Mouse (Mus musculus): ENCODE data around the gene Net1.

GRCm38 (mm10) chr13:3896032-3896431 lies 22.0 kb downstream of the Net1 start:
- TF ChIP-seq CTCF (IDR thresholded peaks at IDR 0.05; ENCODE audit: insufficient read depth, low read depth, low read length) (no peak), POLR2A (IDR thresholded peaks at IDR 0.05; ENCODE audit: insufficient read depth, low read depth, low read length) (no peak)

All from olfactory bulb, adult 2 months (tissue).